Mouse (Mus musculus): ENCODE results near the gene Cdc20b. TPM values are rescaled to one million over a fixed set of nuclear protein-coding genes. Genes with fewer than 3 reads are reported as not detected.
"Not testable (repeated sequence)": the region's sequence is repeated elsewhere in the genome, so short reads cannot be mapped to it uniquely, and the experiment has no call there.

The Cdc20b gene
- polyA plus RNA-seq, 1 experiment from 2014 or later: 0.14 TPM

GRCm38 (mm10) chr13:112997369-112997768 lies 37.5 kb upstream of the Cdc20b start:
- peaks cover 86% of the 10 kb centered on the region for H3K27me3 ChIP-seq
- WGBS: 60% methylated on average over 6 of the region's 6 CpGs
- H3K4me2 ChIP-seq: no peak overlapping the region
- H3K9me3 ChIP-seq (replicated peaks): no peaks in the 10 kb centered on the region
- ATAC-seq (replicated peaks; ENCODE audit: insufficient number of reproducible peaks, insufficient read depth, low FRiP score, low read depth): no peak
- H3K27ac ChIP-seq: no peak overlapping the region
- no peaks in the 10 kb centered on the region for H3K36me3 ChIP-seq
- H3K9ac ChIP-seq: no peak overlapping the region
- H3K4me3 ChIP-seq: no peak overlapping the region
- peaks cover 23% of the 10 kb centered on the region for H3K4me1 ChIP-seq (replicated peaks)

GRCm38 (mm10) chr13:112998427-112999201 lies 36.3 kb upstream of the Cdc20b start:
- H3K27ac ChIP-seq: no peak overlapping the region
- H3K9ac ChIP-seq: peak overlapping the region; percentile 49
- peak overlapping the region; percentile 50 for H3K4me3 ChIP-seq
- H3K9me3 ChIP-seq (replicated peaks): no peaks in the 10 kb centered on the region
- H3K4me2 ChIP-seq: peak overlapping the region; percentile 93
- under 1% methylated on average over 46 of the region's 46 CpGs for WGBS
- H3K36me3 ChIP-seq: no peaks in the 10 kb centered on the region
- peaks cover 75% of the 10 kb centered on the region for H3K27me3 ChIP-seq
- peak; percentile 38; the same call in 1 of the 2 replicates for ATAC-seq (replicated peaks; ENCODE audit: insufficient number of reproducible peaks, insufficient read depth, low FRiP score, low read depth)
- peaks cover 18% of the 10 kb centered on the region for H3K4me1 ChIP-seq (replicated peaks)

GRCm38 (mm10) chr13:113000090-113000489 lies 34.8 kb upstream of the Cdc20b start:
- Histone ChIP-seq H3K27ac (no peak overlapping the region), H3K36me3 (no peaks in the 10 kb centered on the region), H3K9me3 (replicated peaks) (no peaks in the 10 kb centered on the region), H3K4me2 (no peak overlapping the region), H3K4me3 (no peak overlapping the region), H3K9ac (no peak overlapping the region), H3K4me1 (replicated peaks) (peaks cover 11% of the 10 kb centered on the region), H3K27me3 (peaks cover 60% of the 10 kb centered on the region)
- ATAC-seq (replicated peaks; ENCODE audit: insufficient number of reproducible peaks, insufficient read depth, low FRiP score, low read depth): no peak
- WGBS: 69% methylated on average over 3 of the region's 3 CpGs

GRCm38 (mm10) chr13:113000576-113001318 lies 34.2 kb upstream of the Cdc20b start:
- ATAC-seq (replicated peaks; ENCODE audit: insufficient number of reproducible peaks, insufficient read depth, low FRiP score, low read depth): no peak
- H3K4me2 ChIP-seq: no peak overlapping the region
- H3K4me1 ChIP-seq (replicated peaks): peaks cover 11% of the 10 kb centered on the region
- no peak overlapping the region for H3K27ac ChIP-seq
- no peak overlapping the region for H3K9ac ChIP-seq
- no peaks in the 10 kb centered on the region for H3K9me3 ChIP-seq (replicated peaks)
- H3K4me3 ChIP-seq: no peak overlapping the region
- H3K36me3 ChIP-seq: no peaks in the 10 kb centered on the region
- H3K27me3 ChIP-seq: peaks cover 54% of the 10 kb centered on the region
- 63% methylated on average over 9 of the region's 9 CpGs for WGBS

- ATAC-seq (replicated peaks; ENCODE audit: insufficient number of reproducible peaks, insufficient read depth, low FRiP score, low read depth): no peak
- peak overlapping the region; percentile 44 for H3K4me3 ChIP-seq
- 75% methylated on average over 6 of the region's 6 CpGs for WGBS
- H3K4me2 ChIP-seq: peak overlapping the region; percentile 61
- no peak overlapping the region for H3K27ac ChIP-seq
- H3K36me3 ChIP-seq: no peaks in the 10 kb centered on the region
- H3K9me3 ChIP-seq (replicated peaks): no peaks in the 10 kb centered on the region
- H3K9ac ChIP-seq: no peak overlapping the region
- peaks cover 4% of the 10 kb centered on the region for H3K4me1 ChIP-seq (replicated peaks)
- H3K27me3 ChIP-seq: no peaks in the 10 kb centered on the region
These were observed 22.2 kb upstream of the Cdc20b start for GRCm38 (mm10) chr13:113012683-113013082.

GRCm38 (mm10) chr13:113013174-113013953 lies 21.5 kb upstream of the Cdc20b start:
- not testable (repeated sequence) for H3K27me3 ChIP-seq; ATAC-seq (replicated peaks; ENCODE audit: insufficient number of reproducible peaks, insufficient read depth, low FRiP score, low read depth); H3K27ac ChIP-seq; H3K36me3 ChIP-seq; H3K4me1 ChIP-seq (replicated peaks); H3K9me3 ChIP-seq (replicated peaks)
- H3K4me2 ChIP-seq: peak overlapping the region; percentile 61
- peak overlapping the region; percentile 44 for H3K4me3 ChIP-seq
- 22% methylated on average over 19 of the region's 20 CpGs for WGBS
- H3K9ac ChIP-seq: peak overlapping the region; percentile 30; the same call in 1 of the 2 replicates

GRCm38 (mm10) chr13:113021521-113021920 lies 13.4 kb upstream of the Cdc20b start:
- Histone ChIP-seq H3K36me3 (no peaks in the 10 kb centered on the region), H3K27ac (no peak overlapping the region), H3K4me2 (no peak overlapping the region), H3K9me3 (replicated peaks) (no peaks in the 10 kb centered on the region), H3K4me3 (no peak overlapping the region), H3K27me3 (peaks cover 6% of the 10 kb centered on the region), H3K4me1 (replicated peaks) (no peaks in the 10 kb centered on the region), H3K9ac (no peak overlapping the region)
- 75% methylated on average over 2 of the region's 2 CpGs for WGBS
- no peak for ATAC-seq (replicated peaks; ENCODE audit: insufficient number of reproducible peaks, insufficient read depth, low FRiP score, low read depth)

GRCm38 (mm10) chr13:113022467-113022866 lies 12.4 kb upstream of the Cdc20b start:
- Histone ChIP-seq H3K36me3 (no peaks in the 10 kb centered on the region), H3K4me1 (replicated peaks) (no peaks in the 10 kb centered on the region), H3K4me3 (no peak overlapping the region), H3K9ac (no peak overlapping the region), H3K4me2 (no peak overlapping the region), H3K27ac (no peak overlapping the region), H3K9me3 (replicated peaks) (no peaks in the 10 kb centered on the region), H3K27me3 (peaks cover 7% of the 10 kb centered on the region)
- 74% methylated on average over 8 of the region's 8 CpGs for WGBS
- ATAC-seq (replicated peaks; ENCODE audit: insufficient number of reproducible peaks, insufficient read depth, low FRiP score, low read depth): no peak

GRCm38 (mm10) chr13:113023274-113024143 lies 11.4 kb upstream of the Cdc20b start:
- H3K27me3 ChIP-seq: peaks cover 16% of the 10 kb centered on the region
- no peaks in the 10 kb centered on the region for H3K4me1 ChIP-seq (replicated peaks)
- H3K9ac ChIP-seq: no peak overlapping the region
- H3K4me3 ChIP-seq: no peak overlapping the region
- no peak overlapping the region for H3K4me2 ChIP-seq
- H3K9me3 ChIP-seq (replicated peaks): no peaks in the 10 kb centered on the region
- 73% methylated on average over 17 of the region's 17 CpGs for WGBS
- ATAC-seq (replicated peaks; ENCODE audit: insufficient number of reproducible peaks, insufficient read depth, low FRiP score, low read depth): no peak
- no peak overlapping the region for H3K27ac ChIP-seq
- H3K36me3 ChIP-seq: no peaks in the 10 kb centered on the region

- no peaks in the 10 kb centered on the region for H3K9me3 ChIP-seq (replicated peaks)
- H3K27me3 ChIP-seq: peaks cover 58% of the 10 kb centered on the region
- H3K27ac ChIP-seq: no peak overlapping the region
- ATAC-seq (replicated peaks; ENCODE audit: insufficient number of reproducible peaks, insufficient read depth, low FRiP score, low read depth): no peak
- peak overlapping the region; percentile 60 for H3K4me3 ChIP-seq
- 2% methylated on average over 7 of the region's 7 CpGs for WGBS
- H3K36me3 ChIP-seq: no peaks in the 10 kb centered on the region
- peaks cover 28% of the 10 kb centered on the region for H3K4me1 ChIP-seq (replicated peaks)
- no peak overlapping the region; the same call in 1 of the 2 replicates for H3K9ac ChIP-seq
- H3K4me2 ChIP-seq: peak overlapping the region; percentile 99
These were observed 3.6 kb upstream of the Cdc20b start for GRCm38 (mm10) chr13:113031351-113031750.

Data from heart, embryonic 15.5 days (tissue).